Mouse (Mus musculus) kidney, adult 2 months (tissue): ENCODE results near the gene Gm10642. TPM values are rescaled to one million over a fixed set of nuclear protein-coding genes. Genes with fewer than 3 reads are reported as not detected.

Experiments used
- DNase-seq: peaks from one replicate; pipeline ENCODE4 v3.0.0; 2021
- H3K27ac ChIP-seq: fragments of 200-500 bp; 2 replicates; pipeline ENCODE4 v1.5.1; 2012; ENCODE audit warnings: low read depth, low read length, control low read depth, inconsistent platforms; ENCODE audit not compliant: insufficient read depth
- H3K27me3 ChIP-seq: fragments of 200-500 bp; replicated peaks from 2 replicates; pipeline ENCODE4 v1.6.1; 2012; ENCODE audit warnings: mild to moderate bottlenecking, moderate library complexity, low read length, inconsistent platforms; ENCODE audit not compliant: control insufficient read depth, insufficient read depth
- H3K36me3 ChIP-seq: fragments of 200-500 bp; 2 replicates; pipeline ENCODE4 v1.6.1; 2012; ENCODE audit warnings: mild to moderate bottlenecking, moderate library complexity, low read length, inconsistent platforms; ENCODE audit not compliant: control insufficient read depth, insufficient read depth
- H3K4me1 ChIP-seq: fragments of 200-500 bp; 2 replicates; pipeline ENCODE4 v1.6.1; 2011; ENCODE audit warnings: low read length; ENCODE audit not compliant: control insufficient read depth, insufficient read depth
- H3K4me3 ChIP-seq: fragments of 200-500 bp; 2 replicates; pipeline ENCODE4 v1.5.1; 2011; ENCODE audit warnings: mild to moderate bottlenecking, low read depth, low read length, control low read depth; ENCODE audit not compliant: insufficient read depth
- CTCF ChIP-seq: fragments of 200-500 bp; conservative IDR thresholded peaks from 2 replicates; pipeline ENCODE4 v1.5.1; 2011; ENCODE audit warnings: low read depth, mild to moderate bottlenecking, control low read depth, low read length, moderate library complexity, mixed read lengths; ENCODE audit not compliant: insufficient read depth, insufficient read length
- POLR2A ChIP-seq: fragments of 200-500 bp; IDR thresholded peaks from one replicate; pipeline ENCODE4 v1.6.1; 2011; ENCODE audit warnings: low read depth, low read length, control low read depth
- WGBS: fragments of 180-500 bp; shearing (Covaris S2); methylation state at CpG from one replicate; pipeline ENCODE4 v1.1.7; 2018; 5-methylcytosine and 5-hydroxymethylcytosine counted together
- polyA plus RNA-seq: library from polyadenylated mRNA; depleted of rRNA; stranded (reverse); fragments of >200 nt; gene quantifications from 2 replicates; pipeline ENCODE4 v1.2.3, GENCODE M21; 2012

Gene Gm10642
- polyA plus RNA-seq, 1 experiment = 0.38 TPM

DNA sequence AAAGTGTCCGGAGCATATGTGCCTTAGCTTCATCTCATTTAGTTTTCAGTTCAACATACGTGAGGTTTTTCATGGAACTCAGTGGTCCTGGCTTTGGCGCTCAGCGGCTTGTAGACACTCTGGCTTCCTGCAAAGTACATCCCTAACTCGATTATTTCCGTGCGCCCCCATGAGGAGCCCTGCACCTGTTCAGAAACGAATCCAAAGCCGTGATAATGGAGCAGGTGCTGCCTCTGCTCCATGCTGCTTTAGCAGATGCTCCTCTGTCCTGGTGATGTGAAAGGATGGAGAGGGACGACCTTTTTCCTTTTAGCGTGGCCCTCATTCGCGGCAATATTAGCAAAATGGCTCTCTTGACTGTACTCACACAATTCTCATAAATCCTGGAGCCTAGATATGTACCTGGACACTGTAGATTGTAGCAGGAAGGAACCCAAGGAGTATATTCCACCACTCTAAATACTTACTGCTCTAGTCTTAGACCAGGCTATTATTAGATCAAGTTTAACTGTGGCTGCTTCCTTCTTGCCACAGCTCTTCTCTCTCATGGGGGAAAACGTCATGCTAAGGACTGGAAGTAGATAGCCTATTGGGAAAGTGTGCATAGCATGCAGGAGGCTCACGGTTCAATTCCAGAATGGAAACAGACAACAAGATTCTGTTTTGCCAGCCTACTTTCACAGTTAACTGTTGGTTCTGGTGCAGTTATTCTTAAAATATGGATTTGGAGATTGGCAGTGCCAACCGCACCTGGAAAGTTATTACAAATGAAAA is 9.5 kb downstream of the Gm10642 start:
- Histone ChIP-seq H3K27ac (no peak overlapping the region), H3K36me3 (no peaks in the 10 kb centered on the region), H3K4me3 (no peak overlapping the region), H3K27me3 (no peaks in the 10 kb centered on the region), H3K4me1 (peaks cover 6% of the 10 kb centered on the region; the same call in 1 of the 2 replicates)
- 81% methylated on average over 16 of the region's 16 CpGs for WGBS
- no peak for DNase-seq
- TF ChIP-seq POLR2A = no peak
- no peak for TF ChIP-seq CTCF

DNA sequence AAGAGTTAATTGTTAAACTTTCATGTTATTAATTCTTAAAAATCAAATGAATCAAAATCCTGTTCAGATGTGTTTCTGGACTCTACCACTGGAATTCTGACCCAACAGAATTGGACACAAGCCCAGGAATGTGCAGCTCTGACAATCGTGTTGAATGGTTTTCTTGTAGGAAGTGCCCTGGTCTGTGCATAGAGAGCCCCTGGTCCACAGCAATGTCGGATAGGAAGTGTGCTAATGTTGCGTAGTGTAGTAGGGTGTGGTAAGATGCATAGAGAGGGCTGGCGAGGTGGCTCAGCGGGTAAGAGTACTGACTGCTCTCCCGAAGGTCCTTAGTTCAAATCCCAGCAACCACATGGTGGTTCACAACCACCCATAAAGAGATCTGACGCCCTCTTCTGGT is 10.8 kb downstream of the Gm10642 start:
- peaks cover 6% of the 10 kb centered on the region; the same call in 1 of the 2 replicates for H3K4me1 ChIP-seq
- DNase-seq = peak; percentile 75
- WGBS = 47% methylated on average over 7 of the region's 7 CpGs
- no peaks in the 10 kb centered on the region for H3K36me3 ChIP-seq
- H3K27ac ChIP-seq = no peak overlapping the region
- TF ChIP-seq CTCF = no peak
- H3K27me3 ChIP-seq = no peaks in the 10 kb centered on the region
- H3K4me3 ChIP-seq = no peak overlapping the region

DNA sequence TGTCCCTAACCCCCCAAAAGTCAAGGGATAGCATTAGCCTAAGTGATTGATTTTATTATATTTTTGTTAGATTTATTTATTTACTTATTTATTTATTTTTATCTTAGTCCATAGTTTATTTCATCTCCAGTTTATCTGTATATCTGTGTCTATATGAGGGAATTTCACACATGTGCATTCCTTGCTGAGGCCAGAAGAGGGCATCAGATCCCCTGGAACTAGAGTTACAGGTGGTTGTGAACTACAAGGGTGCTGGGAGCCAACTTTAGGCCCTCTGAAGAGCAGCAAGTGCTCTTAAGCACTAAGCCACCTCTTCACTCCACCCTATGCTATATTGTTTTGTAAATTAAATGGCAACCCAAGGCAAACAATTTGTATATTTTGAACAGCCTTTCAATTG is 12.0 kb downstream of the Gm10642 start:
- TF ChIP-seq POLR2A = no peak
- TF ChIP-seq CTCF = peak; percentile 26; the same call in 1 of the 2 replicates
- H3K36me3 ChIP-seq = no peaks in the 10 kb centered on the region
- no peak overlapping the region for H3K4me3 ChIP-seq
- DNase-seq = no peak
- peaks cover 6% of the 10 kb centered on the region; the same call in 1 of the 2 replicates for H3K4me1 ChIP-seq
- H3K27me3 ChIP-seq = no peaks in the 10 kb centered on the region
- H3K27ac ChIP-seq = no peak overlapping the region

DNA sequence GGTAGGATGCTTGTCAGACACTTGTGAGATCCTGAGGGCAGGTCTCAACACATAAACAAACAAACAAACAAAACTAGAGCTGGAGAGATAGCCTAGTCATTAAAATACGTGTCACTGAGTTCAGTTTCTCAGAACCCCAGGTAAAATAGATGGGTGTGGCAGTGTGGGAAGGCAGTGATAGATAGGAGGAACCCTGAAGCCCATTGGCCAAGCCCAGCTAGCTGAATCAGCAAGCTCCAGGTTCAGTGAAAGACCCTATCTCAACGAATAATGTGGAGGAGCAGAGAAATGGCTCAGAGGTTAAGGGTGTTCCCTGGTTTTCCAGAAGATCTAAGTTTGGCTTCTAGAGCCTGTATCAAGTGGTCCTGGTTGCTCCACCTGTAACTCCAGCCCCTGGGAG is 13.1 kb downstream of the Gm10642 start:
- Histone ChIP-seq H3K36me3 (no peaks in the 10 kb centered on the region), H3K4me1 (peaks cover 6% of the 10 kb centered on the region; the same call in 1 of the 2 replicates), H3K27ac (no peak overlapping the region), H3K4me3 (no peak overlapping the region), H3K27me3 (no peaks in the 10 kb centered on the region)
- WGBS = 64% methylated on average over 2 of the region's 2 CpGs
- no peak for DNase-seq
- no peak for TF ChIP-seq CTCF
- no peak for TF ChIP-seq POLR2A

GRCm38 (mm10) chr9:70670381-70670780 is 14.3 kb downstream of the Gm10642 start:
- 89% methylated on average over 6 of the region's 6 CpGs for WGBS
- H3K27me3 ChIP-seq = no peaks in the 10 kb centered on the region
- no peak for DNase-seq
- H3K36me3 ChIP-seq = no peaks in the 10 kb centered on the region
- no peak for TF ChIP-seq CTCF
- no peak for TF ChIP-seq POLR2A
- no peak overlapping the region for H3K27ac ChIP-seq
- H3K4me1 ChIP-seq = peaks cover 6% of the 10 kb centered on the region; the same call in 1 of the 2 replicates
- H3K4me3 ChIP-seq = no peak overlapping the region

- Histone ChIP-seq H3K27me3 (no peaks in the 10 kb centered on the region), H3K27ac (no peak overlapping the region), H3K36me3 (no peaks in the 10 kb centered on the region), H3K4me1 (peaks cover 6% of the 10 kb centered on the region; the same call in 1 of the 2 replicates), H3K4me3 (no peak overlapping the region)
- no peak for DNase-seq
- 71% methylated on average over 6 of the region's 6 CpGs for WGBS
- TF ChIP-seq CTCF = no peak
- no peak for TF ChIP-seq POLR2A
These were observed 15.2 kb downstream of the Gm10642 start for GRCm38 (mm10) chr9:70671278-70671677.

GRCm38 (mm10) chr9:70671772-70672579 is 15.9 kb downstream of the Gm10642 start:
- no peaks in the 10 kb centered on the region for H3K27me3 ChIP-seq
- peak; percentile 72 for DNase-seq
- TF ChIP-seq POLR2A = no peak
- peak; percentile 80 for TF ChIP-seq CTCF
- no peak overlapping the region for H3K4me3 ChIP-seq
- WGBS = 22% methylated on average over 10 of the region's 10 CpGs
- H3K4me1 ChIP-seq = peaks cover under 1% of the 10 kb centered on the region; the same call in 1 of the 2 replicates
- no peak overlapping the region for H3K27ac ChIP-seq
- no peaks in the 10 kb centered on the region for H3K36me3 ChIP-seq
